Mouse (Mus musculus) layer of hippocampus, adult 8-10 months (tissue): ENCODE data around the gene Stk11ip. TPM values are rescaled to one million over a fixed set of nuclear protein-coding genes. Genes with fewer than 3 reads are reported as not detected.

Experiments
- DNase-seq, 2 experiments: peaks; one replicate each; pipeline ENCODE4 v3.0.0; 2022; ENCODE audit warnings: low spot score in 2 of 2
- total RNA-seq, 4 experiments: library from RNA; stranded (reverse); gene quantifications; 2 replicates each; pipeline ENCODE4 v1.2.4; 2022

Gene Stk11ip
- total RNA-seq, 4 experiments from 2014 or later, result 26.8 to 36.5 (median 30.1) TPM

GRCm38 (mm10) chr1:75538597-75539190 is 17.4 kb downstream of the Stk11ip start:
- no peak for DNase-seq

GRCm38 (mm10) chr1:75541496-75541895 is 20.2 kb downstream of the Stk11ip start:
- no peak for DNase-seq

- DNase-seq, result no peak
These were observed 23.0 kb downstream of the Stk11ip start for GRCm38 (mm10) chr1:75544351-75544750.

GRCm38 (mm10) chr1:75545965-75546956 is 24.9 kb downstream of the Stk11ip start, which contains the start of gene Slc4a3:
Gene Slc4a3, plus strand, starts transcription at chr1:75546266.
- DNase-seq, result peak in 1 of 2 experiments; percentile 49

DNA sequence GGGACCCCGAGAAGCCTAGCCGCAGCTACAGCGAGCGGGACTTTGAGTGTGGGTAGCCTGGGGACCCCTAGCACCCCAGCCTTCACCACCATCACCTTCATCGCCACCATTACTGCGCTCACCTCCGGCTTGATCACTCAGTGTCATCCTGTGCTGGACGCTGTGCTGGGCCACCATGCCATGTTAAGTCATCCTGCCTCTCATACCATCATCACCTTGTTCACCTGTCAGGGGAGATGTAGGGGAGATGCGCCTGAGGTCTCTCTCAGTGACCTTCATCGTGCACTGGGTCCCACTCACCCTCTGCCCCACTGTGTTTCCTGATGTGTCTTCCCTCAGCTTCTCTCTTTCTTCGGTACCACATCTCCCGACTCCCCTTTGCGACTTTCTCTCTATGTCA is 26.0 kb downstream of the Stk11ip start:
- DNase-seq, result no peak

DNA sequence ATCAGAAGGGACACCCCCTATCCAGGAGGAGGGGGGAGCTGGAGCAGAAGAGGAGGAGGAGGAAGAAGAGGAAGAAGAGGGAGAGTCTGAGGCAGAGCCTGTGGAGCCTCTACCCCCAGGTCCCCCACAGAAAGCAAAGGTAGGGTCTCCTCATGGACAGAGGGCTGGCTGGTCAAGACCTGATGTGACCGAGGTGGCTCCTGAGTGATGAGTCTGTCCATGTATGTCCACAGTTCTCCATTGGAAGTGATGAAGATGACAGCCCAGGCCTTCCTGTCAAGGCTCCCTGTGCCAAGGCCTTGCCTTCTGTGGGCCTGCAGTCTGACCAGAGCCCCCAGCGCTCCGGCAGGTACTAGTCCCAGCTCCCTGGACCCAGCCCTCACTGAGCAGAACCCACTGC is 26.8 kb downstream of the Stk11ip start:
- DNase-seq, result no peak

- DNase-seq, result no peak
These were observed 27.5 kb downstream of the Stk11ip start for GRCm38 (mm10) chr1:75548871-75549270.

- no peak for DNase-seq
These were observed 28.3 kb downstream of the Stk11ip start for GRCm38 (mm10) chr1:75549289-75550279.

- no peak for DNase-seq
These were observed 29.3 kb downstream of the Stk11ip start for GRCm38 (mm10) chr1:75550586-75550985.

GRCm38 (mm10) chr1:75555680-75556079 is 34.4 kb downstream of the Stk11ip start:
- DNase-seq, result no peak

GRCm38 (mm10) chr1:75556143-75556781 is 34.9 kb downstream of the Stk11ip start:
- DNase-seq, result no peak

- no peak for DNase-seq
These were observed 35.7 kb downstream of the Stk11ip start for GRCm38 (mm10) chr1:75557041-75557440.

GRCm38 (mm10) chr1:75558388-75559178 is 37.3 kb downstream of the Stk11ip start:
- DNase-seq, result no peak

DNA sequence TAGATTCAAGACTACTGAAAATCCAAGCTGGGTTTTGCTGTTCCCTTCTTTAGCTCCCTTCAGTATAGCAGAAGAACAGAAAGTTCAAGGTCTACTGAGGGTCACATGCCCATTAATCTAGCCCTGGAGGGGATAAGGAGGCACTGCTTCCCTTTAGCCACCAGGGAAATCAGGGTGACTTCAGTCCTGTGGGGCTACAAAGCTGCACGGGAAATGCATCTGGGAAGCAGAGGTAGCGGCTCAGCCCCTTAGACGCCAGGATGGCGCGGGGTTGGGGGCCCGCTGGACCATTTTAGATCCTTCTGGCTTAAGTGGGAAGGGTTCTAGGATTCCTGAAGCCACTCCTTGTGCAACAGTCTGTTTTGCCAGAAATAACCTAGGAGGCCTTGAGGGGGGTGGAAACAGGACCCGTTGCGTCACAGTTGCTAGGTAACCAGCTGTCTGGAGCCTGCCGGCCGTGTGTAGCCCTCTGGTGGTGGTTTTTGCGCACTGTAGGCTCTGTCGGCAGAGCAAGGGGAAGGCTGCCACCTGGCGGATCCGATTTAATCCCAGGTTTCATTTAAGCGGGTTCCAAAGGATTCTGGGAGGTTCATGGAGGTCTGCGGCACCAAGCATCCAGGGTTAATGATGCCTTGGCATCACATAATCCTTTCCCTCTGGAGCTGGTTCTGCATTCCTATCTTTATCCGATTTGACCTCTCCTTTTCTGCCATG is 38.0 kb downstream of the Stk11ip start:
- DNase-seq, result peak; percentile 92 to 97

DNA sequence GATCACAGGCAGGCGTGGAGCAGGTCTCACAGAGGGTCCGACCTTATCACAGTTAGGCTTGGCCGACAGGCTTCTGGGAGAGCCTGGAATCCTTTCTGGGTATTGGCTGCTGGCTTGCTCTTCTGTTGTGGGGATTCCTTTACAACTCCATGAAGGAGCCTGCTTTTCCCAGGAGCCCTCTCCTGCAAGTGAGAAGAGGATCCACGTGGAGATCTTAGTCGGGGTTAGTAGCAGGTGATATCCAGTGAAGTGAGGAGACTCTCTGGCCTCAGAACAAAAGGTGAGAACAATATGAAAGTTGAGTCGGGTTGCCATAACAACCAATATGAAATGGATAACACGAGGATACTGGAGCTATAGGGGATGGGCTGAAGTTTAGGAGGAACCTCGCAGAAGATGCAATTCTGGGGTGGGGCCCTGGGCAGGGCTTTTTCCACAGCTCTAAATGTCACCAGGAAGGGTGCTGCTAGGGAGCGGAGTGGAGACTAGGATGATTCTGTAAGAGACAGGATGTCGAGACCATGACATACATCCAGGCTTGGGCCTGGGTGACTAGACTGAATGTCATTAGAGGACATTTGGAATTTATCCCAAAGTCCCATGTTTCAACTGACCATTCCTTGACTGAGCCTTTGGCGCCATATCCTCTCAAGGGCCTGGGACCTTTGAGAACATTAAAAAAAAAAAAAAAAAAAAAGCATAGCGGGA is 39.0 kb downstream of the Stk11ip start:
- DNase-seq, result no peak

GRCm38 (mm10) chr1:75561221-75561897 is 40.0 kb downstream of the Stk11ip start:
- DNase-seq, result no peak

DNA sequence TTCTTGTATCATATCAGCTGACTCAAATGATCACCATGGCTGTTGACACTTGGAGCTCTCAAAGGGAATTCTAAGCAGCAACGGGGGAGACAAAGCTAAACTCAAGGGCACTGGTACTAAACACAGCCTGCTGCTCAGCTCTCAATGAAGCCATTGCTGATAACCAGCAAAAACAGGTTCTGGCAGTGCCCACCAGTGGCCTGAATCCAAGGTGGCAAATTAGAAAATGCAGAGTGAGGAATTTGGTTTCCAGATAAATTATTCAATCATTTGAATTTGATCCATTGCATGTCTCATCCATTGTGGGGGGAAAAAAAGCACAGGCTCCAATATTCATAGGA is 40.5 kb downstream of the Stk11ip start:
- DNase-seq, result no peak

DNA sequence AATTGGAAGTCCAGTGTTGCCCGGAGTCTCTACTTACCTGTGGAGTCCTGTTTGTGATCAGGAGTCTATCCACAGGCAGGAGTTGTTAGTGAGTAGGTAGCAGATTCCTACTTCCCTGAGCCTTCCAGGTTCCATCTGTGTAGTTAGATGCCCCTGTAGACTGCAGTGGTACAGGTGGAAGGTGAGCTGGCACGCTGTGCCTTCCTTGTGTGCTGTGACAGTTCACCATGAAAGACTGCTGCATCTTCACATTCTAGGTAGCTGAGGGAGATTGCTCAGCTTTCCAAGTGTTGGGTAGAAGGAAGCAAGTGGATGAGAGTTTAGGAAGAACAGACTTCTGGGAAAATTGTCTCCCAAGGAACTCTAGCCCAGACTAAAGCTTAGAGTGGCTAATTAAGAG is 42.8 kb downstream of the Stk11ip start:
- DNase-seq, result no peak
